Mouse (Mus musculus): ENCODE results near the gene Irf4. TPM values are rescaled to one million over a fixed set of nuclear protein-coding genes. Genes with fewer than 3 reads are reported as not detected.

The Irf4 gene
- polyA plus RNA-seq, 1 experiment from 2014 or later: 0.07 TPM

Other genes with a start within 250 kb of the Irf4 start
- 268 and 283 TPM in 2 replicates for gene Uqcrfs1, start 203.9 kb upstream of the Irf4 start, polyA plus RNA-seq (2015; fragmentation: Nextera tagmentation; extraction: Ambion mirVana)
- gene Dusp22, start 89.2 kb upstream of the Irf4 start, polyA plus RNA-seq (2015; fragmentation: Nextera tagmentation; extraction: Ambion mirVana): 18.8 and 19.2 TPM in 2 replicates
- gene Hus1b, start 198.5 kb downstream of the Irf4 start, polyA plus RNA-seq (2015; fragmentation: Nextera tagmentation; extraction: Ambion mirVana): not detected in 2 replicates
- gene Exoc2, start 224.9 kb downstream of the Irf4 start, polyA plus RNA-seq (2015; fragmentation: Nextera tagmentation; extraction: Ambion mirVana): 44.7 and 50.9 TPM in 2 replicates
- 0.11 and 0.14 TPM in 2 replicates for gene Gm5447, start 225.0 kb downstream of the Irf4 start, polyA plus RNA-seq (2015; fragmentation: Nextera tagmentation; extraction: Ambion mirVana)